Mouse (Mus musculus) adrenal gland, postnatal 4 days (tissue): ENCODE results near the gene AU040320. TPM values are rescaled to one million over a fixed set of nuclear protein-coding genes. Genes with fewer than 3 reads are reported as not detected.

Experiments
- DNase-seq, 2 experiments: peaks; one replicate each; pipeline ENCODE4 v3.0.0; 2021 to 2022; ENCODE audit warnings: low spot score in 2 of 2, mixed read lengths in 2 of 2
- total RNA-seq, 2 experiments: library from RNA; stranded (reverse); gene quantifications; 2 replicates each; pipeline ENCODE4 v1.2.3; 2021

AU040320 gene
- total RNA-seq, 2 experiments from 2014 or later: 40.9 to 42.0 TPM

GRCm38 (mm10) chr4:126749553-126749952 lies 3.8 kb upstream of the AU040320 start:
- no peak for DNase-seq

GRCm38 (mm10) chr4:126750046-126750683 lies 3.2 kb upstream of the AU040320 start:
- DNase-seq: no peak

- no peak for DNase-seq
Measured at GRCm38 (mm10) chr4:126750863-126751555, 2.3 kb upstream of the AU040320 start.

GRCm38 (mm10) chr4:126751556-126752023 lies 1.8 kb upstream of the AU040320 start:
- DNase-seq: no peak

GRCm38 (mm10) chr4:126752024-126752607 lies 1.2 kb upstream of the AU040320 start:
- DNase-seq: no peak

GRCm38 (mm10) chr4:126752608-126753141 lies 669 bp upstream of the AU040320 start:
- DNase-seq: no peak

GRCm38 (mm10) chr4:126754231-126754611 lies 877 bp downstream of the AU040320 start:
- no peak for DNase-seq

GRCm38 (mm10) chr4:126754736-126755374 lies 1.5 kb downstream of the AU040320 start:
- DNase-seq: no peak

- no peak for DNase-seq
Measured at GRCm38 (mm10) chr4:126756766-126757165, 3.4 kb downstream of the AU040320 start.

GRCm38 (mm10) chr4:126758299-126758698 lies 5.0 kb downstream of the AU040320 start:
- no peak for DNase-seq

GRCm38 (mm10) chr4:126759435-126759834 lies 6.1 kb downstream of the AU040320 start:
- no peak for DNase-seq

- no peak for DNase-seq
Measured at GRCm38 (mm10) chr4:126762586-126763359, 9.4 kb downstream of the AU040320 start.

- DNase-seq: no peak
Measured at GRCm38 (mm10) chr4:126763483-126763882, 10.1 kb downstream of the AU040320 start.

GRCm38 (mm10) chr4:126769800-126770563 lies 16.6 kb downstream of the AU040320 start:
- no peak for DNase-seq

GRCm38 (mm10) chr4:126770831-126771230 lies 17.5 kb downstream of the AU040320 start:
- no peak for DNase-seq

GRCm38 (mm10) chr4:126773871-126774270 lies 20.5 kb downstream of the AU040320 start:
- no peak for DNase-seq

- DNase-seq: no peak
Measured at GRCm38 (mm10) chr4:126775182-126775581, 21.8 kb downstream of the AU040320 start.

- no peak for DNase-seq
Measured at GRCm38 (mm10) chr4:126779148-126779581, 25.8 kb downstream of the AU040320 start.

GRCm38 (mm10) chr4:126779826-126780775 lies 26.8 kb downstream of the AU040320 start:
- no peak for DNase-seq
